Mouse (Mus musculus) neutrophil, adult 5-6 weeks (primary cell): ENCODE measurements around the gene Cldnd2. TPM values are rescaled to one million over a fixed set of nuclear protein-coding genes. Genes with fewer than 3 reads are reported as not detected.

ENCODE experiments used
- ATAC-seq: fragments of 151-379, 151-347 bp; 2 replicates; pipeline ENCODE4 v1.8.0; 2017; ENCODE audit warnings: mild to moderate bottlenecking, moderate TSS enrichment; ENCODE audit not compliant: insufficient number of reproducible peaks, poor library complexity, low FRiP score, severe bottlenecking; ENCODE audit errors: extremely low read depth
- total RNA-seq: library from RNA; stranded (forward); fragments of 200-1000 nt; gene quantifications from 2 replicates; pipeline ENCODE4 v1.2.3, GENCODE M21; 2017

Cldnd2 gene
- total RNA-seq, 1 experiment from 2014 or later, result not detected

GRCm38 (mm10) chr7:43482090-43482716 lies 41.6 kb downstream of the Cldnd2 start:
- ATAC-seq, result no peak

GRCm38 (mm10) chr7:43483236-43483635 lies 42.7 kb downstream of the Cldnd2 start:
- no peak for ATAC-seq

- ATAC-seq, result peak; percentile 4; the same call in 1 of the 2 replicates
These were observed 48.1 kb downstream of the Cldnd2 start for GRCm38 (mm10) chr7:43488646-43489045.

- ATAC-seq, result no peak
These were observed 49.1 kb downstream of the Cldnd2 start, which contains the start of gene Iglon5 for GRCm38 (mm10) chr7:43489631-43490125. Gene Iglon5 (minus strand): TSS chr7:43490075.

DNA sequence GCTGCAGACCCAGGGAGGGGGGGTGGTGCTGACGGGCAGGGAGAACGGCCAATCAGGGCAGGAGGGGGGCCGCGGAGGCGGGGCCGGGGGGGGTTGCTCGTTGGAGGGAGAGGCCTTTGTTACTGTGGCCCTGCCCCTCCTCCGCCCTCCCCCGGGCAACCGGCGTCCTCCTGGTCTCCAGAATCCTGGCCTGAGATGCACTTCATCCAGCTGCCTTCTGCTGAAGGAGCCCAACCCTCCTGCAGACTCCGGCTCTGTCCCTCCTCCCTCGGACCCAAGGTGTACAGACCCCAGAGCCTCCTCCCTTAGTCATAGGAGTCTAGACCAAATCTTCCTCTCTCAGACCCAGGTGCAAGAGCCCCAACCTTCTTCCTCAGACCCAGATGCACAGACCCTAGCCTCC lies 49.6 kb downstream of the Cldnd2 start:
- ATAC-seq, result no peak

DNA sequence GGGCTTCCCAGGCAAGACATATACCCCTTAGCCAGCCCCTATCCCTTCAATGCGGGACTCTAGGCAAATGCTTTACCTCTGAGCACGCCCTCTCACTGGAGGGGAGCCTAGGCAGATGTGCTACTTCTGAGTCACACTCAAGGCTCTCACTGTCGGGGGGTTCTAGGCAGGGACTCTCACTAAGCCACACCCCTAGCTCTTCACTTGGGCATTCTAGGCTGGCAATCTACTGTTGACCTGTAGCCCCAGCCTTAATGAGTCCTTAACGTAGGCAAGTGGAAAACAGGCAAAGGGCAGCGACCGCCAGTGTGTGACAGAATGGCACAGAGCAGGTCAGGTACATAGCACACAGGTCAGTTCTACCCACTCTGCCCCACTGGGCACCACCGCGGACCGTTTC lies 50.3 kb downstream of the Cldnd2 start:
- ATAC-seq, result no peak

Other genes with a start within 250 kb of the Cldnd2 start
- gene Zfp715, start 127.5 kb upstream of the Cldnd2 start, total RNA-seq, result 46.8 TPM in 2 replicates
- 27.1 and 32.2 TPM in 2 replicates for gene Siglecf, start 89.4 kb upstream of the Cldnd2 start, total RNA-seq
- 222 and 223 TPM in 2 replicates for gene Siglecg, start 32.6 kb upstream of the Cldnd2 start, total RNA-seq
- gene Lim2, start 13.1 kb upstream of the Cldnd2 start, total RNA-seq, result not detected in 2 replicates
- 10.7 and 13.1 TPM in 2 replicates for gene Nkg7, start 3.7 kb upstream of the Cldnd2 start, total RNA-seq
- 36.3 and 42.4 TPM in 2 replicates for gene Etfb, start 3.3 kb downstream of the Cldnd2 start, total RNA-seq
- gene Gm45233, start 3.3 kb downstream of the Cldnd2 start, total RNA-seq, result not detected in 2 replicates
- gene Vsig10l, start 22.4 kb downstream of the Cldnd2 start, total RNA-seq, result 11.4 and 17.1 TPM in 2 replicates
- gene Iglon5, start 49.3 kb downstream of the Cldnd2 start, total RNA-seq, result not detected in 2 replicates
- 1.9 and 2.1 TPM in 2 replicates for gene 4931406B18Rik, start 65.2 kb downstream of the Cldnd2 start, total RNA-seq
- gene Cd33, start 103.6 kb downstream of the Cldnd2 start, total RNA-seq, result 246 and 256 TPM in 2 replicates
- 3.3 and 3.7 TPM in 2 replicates for gene Zfp658, start 121.5 kb downstream of the Cldnd2 start, total RNA-seq
- gene Zfp719, start 138.8 kb downstream of the Cldnd2 start, total RNA-seq, result 9.1 and 9.7 TPM in 2 replicates
- gene Zfp819, start 166.4 kb downstream of the Cldnd2 start, total RNA-seq, result 0.23 and 1.6 TPM in 2 replicates
- gene Ceacam18, start 193.9 kb downstream of the Cldnd2 start, total RNA-seq, result 1.0 TPM in 1 of 2 replicates, not detected in the other
- 135 and 136 TPM in 2 replicates for gene Siglece, start 219.4 kb downstream of the Cldnd2 start, total RNA-seq
- 1.9 and 2.8 TPM in 2 replicates for gene Ctu1, start 231.2 kb downstream of the Cldnd2 start, total RNA-seq
- not detected in 2 replicates for gene Klk14, start 249.6 kb downstream of the Cldnd2 start, total RNA-seq